Mouse (Mus musculus) skeletal muscle tissue, postnatal 0 days (tissue): ENCODE results near the gene Marf1. TPM values are rescaled to one million over a fixed set of nuclear protein-coding genes. Genes with fewer than 3 reads are reported as not detected.

ENCODE experiments used
- microRNA counts: library from miRNA; unstranded; fragments of <30 nt; microRNA quantifications from one replicate; lab custom pipeline; 2015
- microRNA-seq, 2 experiments: library from miRNA; unstranded; fragments of <30 nt; microRNA quantifications; one replicate each; pipeline ENCODE4; 2016
- polyA plus RNA-seq: library from polyadenylated mRNA; unstranded; fragments of >200 nt; fragmentation: Nextera tagmentation; extraction: Ambion mirVana; gene quantifications from 2 replicates; pipeline ENCODE4 v1.2.1, GENCODE M21; 2015

The Marf1 gene
- 6.9 and 7.8 TPM in 2 replicates for polyA plus RNA-seq

DNA sequence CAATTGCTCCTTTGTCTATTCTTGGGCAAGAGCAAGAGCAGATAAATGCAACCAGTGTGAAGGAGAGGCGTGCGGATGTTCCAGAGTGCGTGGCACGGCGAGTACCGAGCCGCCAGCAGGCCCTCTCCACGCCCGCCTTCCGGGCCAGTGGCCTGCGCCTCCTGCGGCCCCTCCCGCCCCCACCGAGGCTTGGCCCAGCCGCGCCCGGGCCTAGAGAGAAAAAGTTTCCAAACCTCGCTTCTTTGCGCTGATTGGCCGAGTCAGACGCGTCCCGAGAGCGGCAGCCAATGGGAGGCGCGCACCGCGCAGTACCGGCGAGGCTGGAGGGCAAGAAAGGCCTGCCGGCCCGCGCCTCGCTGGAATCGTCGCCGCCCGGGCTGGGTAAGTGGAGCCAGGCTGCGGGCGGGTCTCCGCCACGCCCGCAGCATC, at the start of gene Marf1, which contains the start of gene Nde1:
TSS of gene Marf1 (minus strand) at position 364 of the 429 bp plus-strand sequence.
TSS of gene Nde1 (plus strand) at position 288 of the 429 bp plus-strand sequence.

MicroRNAs encoded within 50 kb of the gene (microRNA counts, 519-probe panel; counts per million panel counts)
- 3,383 counts per million, percentile 74 among the panel's probes with 10 or more counts for microRNA mmu-miR-484 (lab: Ali Mortazavi, UCI)

Small RNA genes within 50 kb of the gene (microRNA-seq; reads per million reads assigned to microRNA genes)
- gene Gm27671 (0 reads per million in 2 experiments), gene Mir484 (1,787 to 2,281 reads per million in 2 experiments)

Other genes starting within 250 kb of the Marf1 start
- 0.10 and 0.28 TPM in 2 replicates for gene 2900011O08Rik, start 176.7 kb downstream of the Marf1 start, polyA plus RNA-seq
- not detected in 2 replicates for gene Ifitm7, start 176.5 kb downstream of the Marf1 start, polyA plus RNA-seq
- gene Nde1, start 76 bp downstream of the Marf1 start, polyA plus RNA-seq, result 29.4 and 34.3 TPM in 2 replicates
- gene Myh11, start 128.0 kb upstream of the Marf1 start, polyA plus RNA-seq, result 7.3 and 8.3 TPM in 2 replicates
- 124 and 125 TPM in 2 replicates for gene Fopnl, start 154.1 kb upstream of the Marf1 start, polyA plus RNA-seq
- 5.2 and 5.6 TPM in 2 replicates for gene Abcc1, start 198.2 kb upstream of the Marf1 start, polyA plus RNA-seq